Mouse (Mus musculus) heart, adult 8-10 months (tissue): ENCODE measurements around the gene Vmn1r64. TPM values are rescaled to one million over a fixed set of nuclear protein-coding genes. Genes with fewer than 3 reads are reported as not detected.
"Not testable (repeated sequence)": the region's sequence is repeated elsewhere in the genome, so short reads cannot be mapped to it uniquely, and the experiment has no call there.

Experiments used
- DNase-seq: peaks from one replicate; pipeline ENCODE4 v3.0.0; 2022; ENCODE audit warnings: low spot score
- total RNA-seq, 4 experiments: library from RNA; stranded (reverse); gene quantifications; 2 replicates each; pipeline ENCODE4 v1.2.4; 2022

The Vmn1r64 gene
- not detected for total RNA-seq

GRCm38 (mm10) chr7:5884442-5884841 lies at the start of gene Vmn1r64:
Vmn1r64 (minus strand) TSS chr7:5884542.
- no peak for DNase-seq

GRCm38 (mm10) chr7:5899238-5899637 lies 14.9 kb upstream of the Vmn1r64 start:
- no peak for DNase-seq

GRCm38 (mm10) chr7:5897245-5897644 lies 12.9 kb upstream of the Vmn1r64 start:
- DNase-seq: not testable (repeated sequence)

Other genes starting within 250 kb of the Vmn1r64 start
- gene Vmn1r62, start 210.9 kb downstream of the Vmn1r64 start, total RNA-seq: not detected
- gene Vmn1r63, start 79.1 kb downstream of the Vmn1r64 start, total RNA-seq: not detected
- not detected for gene Vmn1r65, start 126.5 kb upstream of the Vmn1r64 start, total RNA-seq
- gene Nlrp4c, start 160.6 kb upstream of the Vmn1r64 start, total RNA-seq: not detected